Mouse (Mus musculus) spleen, adult 2 months (tissue): ENCODE measurements around the gene Bcam.

Experiments
- CTCF ChIP-seq: fragments of 200-500 bp; IDR thresholded peaks from 2 replicates; pipeline ENCODE4 v1.5.1; 2011; ENCODE audit warnings: mild to moderate bottlenecking, inconsistent platforms; ENCODE audit not compliant: insufficient read depth, insufficient read length, insufficient replicate concordance; ENCODE audit errors: extremely low read depth
- POLR2A ChIP-seq: fragments of 200-500 bp; IDR thresholded peaks from 2 replicates; pipeline ENCODE4 v1.6.1; 2011; ENCODE audit warnings: low read depth, low read length, inconsistent platforms

DNA sequence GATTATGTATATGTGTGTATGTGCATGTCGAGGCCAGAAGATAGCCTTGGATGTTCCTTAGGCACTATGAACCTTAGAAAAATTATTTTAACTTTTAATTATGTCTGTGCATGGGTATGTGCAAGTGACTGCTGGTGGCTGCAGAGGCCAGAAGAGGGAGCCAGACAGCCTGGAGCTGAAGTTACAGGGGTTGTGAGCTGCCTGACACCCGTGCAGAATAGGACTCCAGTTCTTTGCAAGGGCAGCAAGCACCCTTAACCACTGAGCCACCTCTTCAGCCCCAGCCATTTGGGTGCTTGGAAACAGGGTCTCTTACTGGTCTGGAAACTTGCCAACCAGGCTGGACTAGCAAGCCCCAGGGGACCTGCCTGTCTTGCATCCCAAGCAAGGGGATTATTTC, 15.8 kb downstream of the Bcam start:
- no peak for TF ChIP-seq CTCF
- no peak for TF ChIP-seq POLR2A
